Mouse (Mus musculus): ENCODE data around the gene Plxnb3. TPM values are rescaled to one million over a fixed set of nuclear protein-coding genes. Genes with fewer than 3 reads are reported as not detected.
A peak's percentile ranks its signal among the peaks of the same experiment; 100 is the strongest.

Gene Plxnb3
- polyA plus RNA-seq, 1 experiment, result 0.79 TPM

- DNase-seq (ENCODE audit: low read depth), result no peak
- no peak for TF ChIP-seq POLR2A (IDR thresholded peaks at IDR 0.05; ENCODE audit: borderline replicate concordance, extremely low read depth, insufficient read depth, insufficient read length, poor library complexity, severe bottlenecking)
- no peak for TF ChIP-seq CTCF (IDR thresholded peaks at IDR 0.05; ENCODE audit: borderline replicate concordance, extremely low read depth, insufficient read depth, insufficient read length)
Measured at GRCm38 (mm10) chrX:73744774-73745481, 12.0 kb upstream of the Plxnb3 start.

DNA sequence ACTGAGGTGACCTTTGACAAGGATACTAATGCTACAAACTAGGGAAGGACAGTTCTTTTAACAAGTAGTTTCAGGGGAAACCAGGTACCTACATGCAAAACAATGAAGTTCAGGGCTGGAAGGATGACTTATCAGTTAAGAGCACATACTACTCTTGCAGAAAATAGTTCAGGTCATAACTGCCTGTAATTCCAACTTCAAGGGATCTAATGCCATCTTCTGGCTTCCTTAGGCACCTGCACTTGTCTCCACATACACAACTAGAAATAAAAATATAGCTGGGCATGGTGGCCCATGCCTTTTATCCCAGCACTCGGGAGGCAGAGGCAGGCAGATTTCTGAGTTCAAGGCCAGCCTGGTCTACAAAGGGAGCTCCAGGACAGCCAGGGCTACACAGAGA is 7.9 kb upstream of the Plxnb3 start:
- DNase-seq (ENCODE audit: low read depth), result no peak
- no peak for TF ChIP-seq POLR2A (IDR thresholded peaks at IDR 0.05; ENCODE audit: borderline replicate concordance, extremely low read depth, insufficient read depth, insufficient read length, poor library complexity, severe bottlenecking)
- no peak for TF ChIP-seq CTCF (IDR thresholded peaks at IDR 0.05; ENCODE audit: borderline replicate concordance, extremely low read depth, insufficient read depth, insufficient read length)

DNA sequence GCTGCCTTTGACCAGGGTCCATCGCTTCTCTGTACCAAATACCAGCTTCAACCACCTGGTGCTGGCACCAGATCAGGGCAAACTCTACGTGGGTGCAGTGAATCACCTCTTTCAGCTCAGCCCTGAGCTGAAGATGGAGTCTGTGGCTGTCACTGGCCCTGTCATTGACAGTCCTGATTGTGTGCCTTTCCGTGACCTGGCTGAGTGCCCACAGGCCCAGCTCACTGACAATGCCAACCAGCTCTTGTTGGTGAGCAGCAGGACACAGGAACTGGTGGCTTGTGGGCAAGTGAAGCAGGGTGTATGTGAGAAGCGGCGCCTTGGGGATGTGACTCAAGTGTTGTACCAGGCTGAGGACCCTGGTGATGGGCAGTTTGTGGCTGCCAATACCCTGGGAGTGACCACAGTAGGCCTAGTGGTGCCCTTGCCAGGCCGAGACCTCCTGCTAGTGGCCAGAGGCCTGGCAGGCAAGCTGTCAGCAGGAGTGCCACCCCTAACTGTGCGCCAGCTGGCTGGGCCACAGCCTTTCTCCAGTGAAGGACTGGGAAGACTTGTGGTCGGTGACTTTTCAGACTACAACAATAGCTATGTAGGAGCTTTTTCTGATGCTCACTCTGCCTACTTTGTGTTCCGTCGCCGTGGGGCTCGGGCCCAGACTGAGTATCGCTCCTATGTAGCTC is 1.9 kb downstream of the Plxnb3 start:
- no peak for TF ChIP-seq CTCF (IDR thresholded peaks at IDR 0.05; ENCODE audit: borderline replicate concordance, extremely low read depth, insufficient read depth, insufficient read length)
- TF ChIP-seq POLR2A (IDR thresholded peaks at IDR 0.05; ENCODE audit: borderline replicate concordance, extremely low read depth, insufficient read depth, insufficient read length, poor library complexity, severe bottlenecking), result no peak
- peak; percentile 17 for DNase-seq (ENCODE audit: low read depth)

DNA sequence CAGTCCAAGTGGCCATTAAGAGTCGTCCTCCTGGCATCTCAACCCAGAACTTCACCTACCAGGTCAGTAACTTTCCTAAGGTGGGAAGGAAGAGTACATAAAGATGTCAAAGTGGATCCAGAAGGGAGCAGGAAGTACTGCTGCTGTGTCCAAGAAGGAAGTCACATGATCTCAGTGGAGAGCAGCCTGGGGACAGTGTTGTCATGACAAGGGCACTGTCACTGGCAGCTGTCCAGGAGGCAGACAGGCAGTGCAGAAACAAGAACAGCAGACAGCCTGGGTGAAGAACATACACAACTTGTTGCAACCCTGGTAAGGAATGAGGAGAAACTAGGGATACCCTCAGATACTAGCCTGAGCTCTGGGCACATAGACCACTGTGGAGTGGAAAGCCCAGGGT is 8.4 kb downstream of the Plxnb3 start:
- DNase-seq (ENCODE audit: low read depth), result peak; percentile 27
- TF ChIP-seq POLR2A (IDR thresholded peaks at IDR 0.05; ENCODE audit: borderline replicate concordance, extremely low read depth, insufficient read depth, insufficient read length, poor library complexity, severe bottlenecking) (no peak), CTCF (IDR thresholded peaks at IDR 0.05; ENCODE audit: borderline replicate concordance, extremely low read depth, insufficient read depth, insufficient read length) (no peak)

GRCm38 (mm10) chrX:73767267-73767666 is 10.4 kb downstream of the Plxnb3 start:
- no peak for DNase-seq (ENCODE audit: low read depth)
- TF ChIP-seq POLR2A (IDR thresholded peaks at IDR 0.05; ENCODE audit: borderline replicate concordance, extremely low read depth, insufficient read depth, insufficient read length, poor library complexity, severe bottlenecking) (no peak), CTCF (IDR thresholded peaks at IDR 0.05; ENCODE audit: borderline replicate concordance, extremely low read depth, insufficient read depth, insufficient read length) (peak; percentile 47; the same call in 1 of the 2 replicates)

DNA sequence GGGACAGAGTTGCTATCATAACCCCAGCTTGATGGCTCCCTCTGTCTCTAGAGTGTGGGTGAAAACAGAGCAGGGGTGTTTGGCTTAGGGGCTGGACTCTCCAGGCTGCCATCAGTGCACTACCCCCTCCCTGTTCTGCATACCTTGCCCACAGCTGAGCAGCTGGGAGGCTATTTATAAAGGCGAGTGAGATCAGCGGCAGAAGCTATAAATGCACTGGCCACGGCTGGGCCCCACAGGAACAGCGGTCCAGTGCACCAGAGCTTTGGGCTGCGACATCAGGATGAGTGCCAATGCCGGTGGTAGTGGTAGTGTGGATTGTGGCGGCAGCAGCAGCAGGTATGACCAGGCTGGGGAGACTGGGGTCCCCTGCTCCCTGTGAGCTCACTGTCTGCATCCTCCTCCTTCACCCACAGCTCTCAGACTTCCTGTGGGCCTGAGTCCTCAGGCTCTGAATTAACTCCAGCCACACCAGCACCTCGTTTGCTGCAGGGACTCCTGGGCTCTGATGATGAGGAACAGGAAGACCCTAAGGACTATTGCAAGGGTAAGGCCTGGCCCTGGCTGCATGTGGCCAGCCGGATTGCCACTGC is 17.4 kb downstream of the Plxnb3 start, which contains the start of gene Srpk3:
Srpk3 (plus strand) TSS at position 238 of the 593 bp plus-strand sequence.
- no peak for DNase-seq (ENCODE audit: low read depth)
- no peak for TF ChIP-seq CTCF (IDR thresholded peaks at IDR 0.05; ENCODE audit: borderline replicate concordance, extremely low read depth, insufficient read depth, insufficient read length)
- TF ChIP-seq POLR2A (IDR thresholded peaks at IDR 0.05; ENCODE audit: borderline replicate concordance, extremely low read depth, insufficient read depth, insufficient read length, poor library complexity, severe bottlenecking), result no peak

DNA sequence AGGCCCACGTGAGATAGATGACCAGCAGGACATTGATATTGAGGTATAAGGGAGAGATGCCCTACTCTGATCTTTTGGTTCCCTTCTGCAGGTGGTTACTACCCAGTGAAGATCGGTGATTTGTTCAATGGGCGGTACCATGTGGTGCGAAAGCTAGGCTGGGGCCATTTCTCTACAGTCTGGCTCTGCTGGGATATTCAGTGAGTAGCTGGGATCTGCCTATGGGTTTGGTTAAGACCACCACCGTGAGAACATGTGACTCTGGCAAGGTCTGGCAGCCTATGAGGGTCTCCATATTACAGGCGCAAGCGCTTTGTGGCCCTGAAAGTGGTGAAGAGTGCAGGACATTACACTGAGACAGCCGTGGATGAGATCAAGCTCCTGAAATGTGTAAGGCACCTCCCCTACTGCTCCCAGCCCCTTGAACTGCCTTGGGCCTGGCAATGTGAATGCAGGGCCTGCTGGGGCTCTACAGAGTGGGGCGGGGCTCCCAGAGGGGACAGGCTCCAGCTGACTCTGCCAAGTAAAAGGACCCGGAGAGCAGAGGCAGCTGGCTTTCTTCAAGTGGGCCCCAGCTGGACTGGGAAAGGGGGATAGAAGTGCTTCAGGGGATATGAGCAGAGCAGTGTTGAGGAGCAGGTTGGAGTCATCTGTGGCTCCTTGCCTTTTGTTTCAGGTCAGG is 18.1 kb downstream of the Plxnb3 start:
- TF ChIP-seq POLR2A (IDR thresholded peaks at IDR 0.05; ENCODE audit: borderline replicate concordance, extremely low read depth, insufficient read depth, insufficient read length, poor library complexity, severe bottlenecking), result no peak
- no peak for TF ChIP-seq CTCF (IDR thresholded peaks at IDR 0.05; ENCODE audit: borderline replicate concordance, extremely low read depth, insufficient read depth, insufficient read length)
- DNase-seq (ENCODE audit: low read depth), result peak; percentile 22

GRCm38 (mm10) chrX:73782227-73782626 is 25.3 kb downstream of the Plxnb3 start:
- TF ChIP-seq POLR2A (IDR thresholded peaks at IDR 0.05; ENCODE audit: borderline replicate concordance, extremely low read depth, insufficient read depth, insufficient read length, poor library complexity, severe bottlenecking), result no peak
- no peak for TF ChIP-seq CTCF (IDR thresholded peaks at IDR 0.05; ENCODE audit: borderline replicate concordance, extremely low read depth, insufficient read depth, insufficient read length)
- no peak for DNase-seq (ENCODE audit: low read depth)

DNA sequence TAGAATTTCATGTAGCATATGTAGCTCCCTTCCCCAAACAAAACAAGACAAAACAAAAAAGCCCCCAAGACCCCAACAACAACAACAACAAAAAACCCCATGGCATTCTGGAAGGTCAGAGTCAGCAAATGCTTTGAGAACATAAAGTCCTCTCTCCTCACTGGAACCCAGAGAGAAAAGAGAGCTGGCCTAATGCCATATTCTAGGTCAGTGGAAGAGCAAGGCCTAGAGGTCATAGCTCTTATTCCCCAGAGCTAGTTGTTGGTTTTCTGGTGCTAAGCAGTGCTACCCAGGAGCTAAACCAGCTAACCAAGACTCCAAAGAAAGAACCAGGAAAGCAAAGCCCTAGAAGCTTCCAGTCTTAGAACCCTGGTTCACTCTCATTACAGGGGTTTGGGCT is 28.8 kb downstream of the Plxnb3 start:
- TF ChIP-seq POLR2A (IDR thresholded peaks at IDR 0.05; ENCODE audit: borderline replicate concordance, extremely low read depth, insufficient read depth, insufficient read length, poor library complexity, severe bottlenecking), result no peak
- no peak for TF ChIP-seq CTCF (IDR thresholded peaks at IDR 0.05; ENCODE audit: borderline replicate concordance, extremely low read depth, insufficient read depth, insufficient read length)
- no peak for DNase-seq (ENCODE audit: low read depth)

DNA sequence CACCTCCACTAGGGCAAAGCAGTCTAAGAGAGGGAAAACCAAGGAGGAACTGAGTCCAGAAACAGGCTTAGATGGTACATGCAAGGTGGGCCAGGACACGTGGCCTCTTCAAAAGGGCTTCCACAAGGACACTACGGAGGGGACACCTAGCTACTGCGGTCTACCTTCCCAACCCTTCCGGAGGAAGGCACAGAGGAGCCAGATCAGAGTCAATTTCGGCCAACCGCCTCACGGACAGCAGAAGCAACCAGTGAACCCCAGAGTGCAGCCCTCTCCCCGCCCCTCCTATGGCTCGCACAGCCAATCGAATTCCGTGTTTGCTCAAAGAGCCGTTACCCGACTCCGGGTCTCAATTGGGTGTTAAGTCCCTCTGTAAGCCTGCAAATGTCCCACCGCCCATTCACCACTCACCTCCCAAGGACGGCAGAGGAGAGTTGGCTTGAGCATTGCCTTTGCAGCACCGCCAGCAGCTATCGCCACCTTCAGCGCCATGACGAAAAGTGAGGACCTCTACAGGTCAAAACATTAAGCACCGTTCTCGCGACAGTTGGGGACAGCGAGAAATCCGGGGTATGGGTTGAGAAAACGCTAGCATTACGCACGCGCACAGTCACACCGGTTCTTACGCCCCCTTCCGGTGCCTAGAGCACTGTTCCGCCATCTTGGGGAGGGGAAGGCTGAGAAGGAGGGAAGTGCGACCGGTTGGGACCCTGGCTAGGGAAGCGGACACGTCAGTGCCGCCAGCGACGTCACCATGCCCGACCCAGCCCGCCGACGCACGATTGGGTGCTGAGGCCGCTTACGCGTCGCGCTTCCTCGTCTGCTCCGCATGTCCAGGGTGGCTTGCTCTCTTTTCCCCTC is 29.7 kb downstream of the Plxnb3 start, which contains the start of the genes Idh3g and Ssr4:
Idh3g (minus strand) TSS at position 534 of the 861 bp plus-strand sequence.
Ssr4 (plus strand) TSS at position 665 of the 861 bp plus-strand sequence.
- TF ChIP-seq POLR2A (IDR thresholded peaks at IDR 0.05; ENCODE audit: borderline replicate concordance, extremely low read depth, insufficient read depth, insufficient read length, poor library complexity, severe bottlenecking), result no peak
- TF ChIP-seq CTCF (IDR thresholded peaks at IDR 0.05; ENCODE audit: borderline replicate concordance, extremely low read depth, insufficient read depth, insufficient read length), result peak; percentile 46; the same call in 1 of the 2 replicates
- peak; percentile 99 for DNase-seq (ENCODE audit: low read depth)

Measured in brain, embryonic 14.5 days (tissue).